Mouse (Mus musculus) hematopoietic stem cell, adult 5-6 weeks (primary cell): ENCODE measurements at regions not wholly inside any gene's neighbourhood (a gene's known extent, or its start where the extent isn't known, plus 50 kb on each side); places are given as distances from the start of the nearest gene placed in this dataset.
A peak's percentile ranks its signal among the peaks of the same experiment; 100 is the strongest.

Experiments used
- ATAC-seq, 2 experiments: fragments of 125-278 bp in 1 of 2; replicated peaks in 1 of 2; 2 replicates each; pipeline ENCODE4 v1.8.0; 2016 to 2017; ENCODE audit warnings: inconsistent platforms in 2 of 2, mild to moderate bottlenecking in 2 of 2, moderate number of reproducible peaks in 2 of 2, low read depth in 1 of 2, moderate TSS enrichment in 1 of 2; ENCODE audit not compliant: low FRiP score in 2 of 2, poor library complexity in 2 of 2, severe bottlenecking in 2 of 2, insufficient read depth in 1 of 2, low TSS enrichment in 1 of 2

- no peak for ATAC-seq
Measured at GRCm38 (mm10) chr1:157721946-157722345, 215.4 kb downstream of the Sec16b start.

GRCm38 (mm10) chr1:157731124-157731523 is 224.6 kb downstream of the Sec16b start:
- no peak for ATAC-seq

- ATAC-seq: no peak
Measured at GRCm38 (mm10) chr1:157740725-157741665, 234.5 kb downstream of the Sec16b start.

- 0 out of 4 replicates have a peak, but pooled peaks have one; percentile 36 to 59 for ATAC-seq
Measured at GRCm38 (mm10) chr1:157745611-157746010, 239.1 kb downstream of the Sec16b start.

GRCm38 (mm10) chr1:157755015-157755649 is 248.6 kb downstream of the Sec16b start:
- peak; percentile 32 to 62; a peak in 2 of 4 replicates for ATAC-seq

GRCm38 (mm10) chr1:157756977-157757376 is 250.4 kb downstream of the Sec16b start:
- no peak for ATAC-seq

- ATAC-seq: no peak
Measured at GRCm38 (mm10) chr1:157758337-157758736, 251.8 kb downstream of the Sec16b start.

GRCm38 (mm10) chr1:157768201-157768600 is 261.7 kb downstream of the Sec16b start:
- no peak for ATAC-seq

- ATAC-seq: no peak
Measured at GRCm38 (mm10) chr1:157797711-157798110, 291.2 kb downstream of the Sec16b start.

GRCm38 (mm10) chr1:157798561-157799553 is 292.3 kb downstream of the Sec16b start:
- ATAC-seq: no peak

- ATAC-seq: no peak
Measured at GRCm38 (mm10) chr1:157801151-157801550, 294.6 kb downstream of the Sec16b start.

GRCm38 (mm10) chr1:157804229-157804628 is 297.7 kb downstream of the Sec16b start:
- no peak for ATAC-seq

GRCm38 (mm10) chr1:157806296-157806695 is 299.8 kb downstream of the Sec16b start:
- no peak for ATAC-seq

GRCm38 (mm10) chr1:157809674-157810471 is 303.3 kb downstream of the Sec16b start:
- no peak for ATAC-seq

GRCm38 (mm10) chr1:157810657-157811056 is 304.1 kb downstream of the Sec16b start:
- ATAC-seq: no peak

GRCm38 (mm10) chr1:157827966-157828365 is 321.4 kb downstream of the Sec16b start:
- no peak for ATAC-seq

- no peak for ATAC-seq
Measured at GRCm38 (mm10) chr1:157831511-157831910, 325.0 kb downstream of the Sec16b start.
